Mouse (Mus musculus) limb, embryonic 11.5 days (tissue): ENCODE measurements around the gene H2afz. TPM values are rescaled to one million over a fixed set of nuclear protein-coding genes. Genes with fewer than 3 reads are reported as not detected.
"Not testable (repeated sequence)": the region's sequence is repeated elsewhere in the genome, so short reads cannot be mapped to it uniquely, and the experiment has no call there.

Experiments used
- ATAC-seq: fragments of 200-750 bp; cut with Nextera tagmentation; 2 replicates; pipeline ENCODE4 v1.8.0; 2017; ENCODE audit warnings: low read depth; ENCODE audit not compliant: insufficient number of reproducible peaks, low FRiP score, low TSS enrichment
- DNase-seq: peaks from one replicate; pipeline ENCODE4 v3.0.0-alpha.2; 2015; ENCODE audit warnings: low spot score
- H3K27ac ChIP-seq: fragments of 300-500 bp; sonication (generic); replicated peaks from 2 replicates; pipeline ENCODE4 v1.5.1; 2014; ENCODE audit warnings: low read depth, mild to moderate bottlenecking, low read length
- H3K27me3 ChIP-seq: fragments of 300-500 bp; sonication (generic); 2 replicates; pipeline ENCODE4 v1.6.1; 2014; ENCODE audit warnings: mild to moderate bottlenecking, low read length, mixed read lengths; ENCODE audit not compliant: control insufficient read depth, insufficient read depth
- H3K36me3 ChIP-seq: fragments of 300-500 bp; sonication (generic); 2 replicates; pipeline ENCODE4 v1.6.1; 2014; ENCODE audit warnings: mild to moderate bottlenecking, low read length, moderate library complexity, mixed read lengths; ENCODE audit not compliant: control insufficient read depth, insufficient read depth
- H3K4me1 ChIP-seq: fragments of 300-500 bp; sonication (generic); 2 replicates; pipeline ENCODE4 v1.6.1; 2014; ENCODE audit warnings: low read length, mixed read lengths; ENCODE audit not compliant: control insufficient read depth, insufficient read depth
- H3K4me2 ChIP-seq: fragments of 300-500 bp; sonication (generic); 2 replicates; pipeline ENCODE4 v1.6.1; 2014; ENCODE audit warnings: low read depth, mild to moderate bottlenecking, moderate library complexity; ENCODE audit not compliant: severe bottlenecking
- H3K4me3 ChIP-seq: fragments of 300-500 bp; sonication (generic); 2 replicates; pipeline ENCODE4 v1.5.1; 2014; ENCODE audit warnings: low read depth, low read length
- H3K9ac ChIP-seq: fragments of 300-500 bp; sonication (generic); 2 replicates; pipeline ENCODE4 v1.6.1; 2014; ENCODE audit warnings: mild to moderate bottlenecking, low read length
- H3K9me3 ChIP-seq: fragments of 300-500 bp; sonication (generic); 2 replicates; pipeline ENCODE4 v1.6.1; 2016; ENCODE audit warnings: low read length; ENCODE audit not compliant: control insufficient read depth
- WGBS: fragments of 180-500 bp; shearing (Covaris S2); extraction: QIAGEN DNeasy Blood & Tissue Kit; methylation state at CpG from one replicate; pipeline ENCODE4 v1.1.7; 2014; 5-methylcytosine and 5-hydroxymethylcytosine counted together
- polyA plus RNA-seq: library from polyadenylated mRNA; unstranded; fragments of >200 nt; fragmentation: Nextera tagmentation; extraction: Ambion mirVana; gene quantifications from 2 replicates; pipeline ENCODE4 v1.2.1, GENCODE M21; 2014

The H2afz gene
- polyA plus RNA-seq, 1 experiment from 2014 or later = 3,406 TPM

GRCm38 (mm10) chr3:137836543-137836942 lies 27.7 kb upstream of the H2afz start:
- H3K9ac ChIP-seq = no peak overlapping the region
- H3K4me2 ChIP-seq = no peak overlapping the region
- H3K36me3 ChIP-seq = no peaks in the 10 kb centered on the region
- ATAC-seq (no peak), DNase-seq (no peak)
- 77% methylated on average over 1 of the region's 1 CpGs for WGBS
- no peaks in the 10 kb centered on the region for H3K4me1 ChIP-seq
- no peak overlapping the region for H3K27ac ChIP-seq
- no peak overlapping the region for H3K4me3 ChIP-seq
- no peaks in the 10 kb centered on the region for H3K27me3 ChIP-seq
- H3K9me3 ChIP-seq = no peaks in the 10 kb centered on the region

- H3K27ac ChIP-seq = no peak overlapping the region
- no peaks in the 10 kb centered on the region for H3K9me3 ChIP-seq
- H3K27me3 ChIP-seq = no peaks in the 10 kb centered on the region
- DNase-seq = no peak
- H3K4me2 ChIP-seq = no peak overlapping the region
- H3K36me3 ChIP-seq = no peaks in the 10 kb centered on the region
- H3K4me1 ChIP-seq = no peaks in the 10 kb centered on the region
- no peak overlapping the region for H3K9ac ChIP-seq
- ATAC-seq = no peak
- no peak overlapping the region for H3K4me3 ChIP-seq
Observed at GRCm38 (mm10) chr3:137838160-137838559, 26.1 kb upstream of the H2afz start.

- H3K4me2 ChIP-seq = no peak overlapping the region
- H3K9me3 ChIP-seq = no peaks in the 10 kb centered on the region
- no peak overlapping the region for H3K27ac ChIP-seq
- 82% methylated on average over 1 of the region's 1 CpGs for WGBS
- ATAC-seq (no peak), DNase-seq (no peak)
- no peak overlapping the region for H3K9ac ChIP-seq
- no peaks in the 10 kb centered on the region for H3K27me3 ChIP-seq
- no peaks in the 10 kb centered on the region for H3K36me3 ChIP-seq
- H3K4me1 ChIP-seq = no peaks in the 10 kb centered on the region
- H3K4me3 ChIP-seq = no peak overlapping the region
Observed at GRCm38 (mm10) chr3:137842944-137843343, 21.3 kb upstream of the H2afz start.

GRCm38 (mm10) chr3:137844263-137844662 lies 20.0 kb upstream of the H2afz start:
- no peak for ATAC-seq
- WGBS = 88% methylated on average over 3 of the region's 3 CpGs
- H3K9ac ChIP-seq = no peak overlapping the region
- H3K4me3 ChIP-seq = no peak overlapping the region
- no peaks in the 10 kb centered on the region for H3K4me1 ChIP-seq
- H3K36me3 ChIP-seq = no peaks in the 10 kb centered on the region
- H3K27ac ChIP-seq = no peak overlapping the region
- no peak overlapping the region for H3K4me2 ChIP-seq
- DNase-seq = no peak
- H3K9me3 ChIP-seq = no peaks in the 10 kb centered on the region
- no peaks in the 10 kb centered on the region for H3K27me3 ChIP-seq

- H3K27me3 ChIP-seq = no peaks in the 10 kb centered on the region
- DNase-seq = no peak
- no peak overlapping the region for H3K9ac ChIP-seq
- no peaks in the 10 kb centered on the region for H3K36me3 ChIP-seq
- H3K27ac ChIP-seq = no peak overlapping the region
- 87% methylated on average over 5 of the region's 5 CpGs for WGBS
- H3K4me2 ChIP-seq = no peak overlapping the region
- no peaks in the 10 kb centered on the region for H3K4me1 ChIP-seq
- H3K4me3 ChIP-seq = no peak overlapping the region
- no peaks in the 10 kb centered on the region for H3K9me3 ChIP-seq
- ATAC-seq = no peak
Observed at GRCm38 (mm10) chr3:137846552-137846951, 17.7 kb upstream of the H2afz start.

- Histone ChIP-seq H3K36me3 (no peaks in the 10 kb centered on the region), H3K9ac (no peak overlapping the region), H3K9me3 (no peaks in the 10 kb centered on the region), H3K4me2 (no peak overlapping the region), H3K27me3 (no peaks in the 10 kb centered on the region), H3K4me1 (no peaks in the 10 kb centered on the region), H3K27ac (no peak overlapping the region), H3K4me3 (no peak overlapping the region)
- 91% methylated on average over 9 of the region's 9 CpGs for WGBS
- ATAC-seq = no peak
- no peak for DNase-seq
Observed at GRCm38 (mm10) chr3:137848354-137848753, 15.9 kb upstream of the H2afz start.

GRCm38 (mm10) chr3:137849697-137850096 lies 14.6 kb upstream of the H2afz start:
- ATAC-seq = no peak
- H3K27ac ChIP-seq = no peak overlapping the region
- DNase-seq = no peak
- no peaks in the 10 kb centered on the region for H3K4me1 ChIP-seq
- H3K4me2 ChIP-seq = no peak overlapping the region
- H3K36me3 ChIP-seq = no peaks in the 10 kb centered on the region
- H3K4me3 ChIP-seq = no peak overlapping the region
- H3K9ac ChIP-seq = no peak overlapping the region
- no peaks in the 10 kb centered on the region for H3K9me3 ChIP-seq
- no peaks in the 10 kb centered on the region for H3K27me3 ChIP-seq
- 88% methylated on average over 5 of the region's 5 CpGs for WGBS

- no peak for ATAC-seq
- H3K4me3 ChIP-seq = no peak overlapping the region
- 92% methylated on average over 2 of the region's 2 CpGs for WGBS
- H3K27me3 ChIP-seq = no peaks in the 10 kb centered on the region
- H3K4me2 ChIP-seq = no peak overlapping the region
- no peaks in the 10 kb centered on the region for H3K4me1 ChIP-seq
- no peaks in the 10 kb centered on the region for H3K36me3 ChIP-seq
- DNase-seq = no peak
- H3K9ac ChIP-seq = no peak overlapping the region
- H3K9me3 ChIP-seq = no peaks in the 10 kb centered on the region
- H3K27ac ChIP-seq = no peak overlapping the region
Observed at GRCm38 (mm10) chr3:137851196-137851595, 13.1 kb upstream of the H2afz start.

GRCm38 (mm10) chr3:137853011-137853410 lies 11.3 kb upstream of the H2afz start:
- DNase-seq, ATAC-seq, H3K9ac ChIP-seq, H3K36me3 ChIP-seq, H3K4me3 ChIP-seq, H3K4me1 ChIP-seq, H3K4me2 ChIP-seq, H3K27me3 ChIP-seq, H3K27ac ChIP-seq, H3K9me3 ChIP-seq: not testable (repeated sequence)
- 95% methylated on average over 1 of the region's 1 CpGs for WGBS
